Mouse (Mus musculus) macrophage (primary cell): ENCODE data around the gene BC037034. TPM values are rescaled to one million over a fixed set of nuclear protein-coding genes. Genes with fewer than 3 reads are reported as not detected.
A peak's percentile ranks its signal among the peaks of the same experiment; 100 is the strongest.

Experiments
- H3K27ac ChIP-seq: fragments of 350-480 bp; formaldehyde crosslinking; 2 replicates; pipeline ENCODE4 v1.9.0; 2021
- H3K36me3 ChIP-seq: fragments of 350-480 bp; formaldehyde crosslinking; 2 replicates; pipeline ENCODE4 v1.9.0; 2021; ENCODE audit errors: inconsistent target
- H3K4me3 ChIP-seq: fragments of 350-480 bp; formaldehyde crosslinking; 2 replicates; pipeline ENCODE4 v1.9.0; 2021; ENCODE audit errors: inconsistent target
- H3K79me2 ChIP-seq: fragments of 350-480 bp; formaldehyde crosslinking; 2 replicates; pipeline ENCODE4 v1.9.0; 2021; ENCODE audit errors: inconsistent target
- WGBS: methylation state at CpG from one replicate; pipeline ENCODE4 v1.1.7; 2026; ENCODE audit warnings: inconsistent platforms; ENCODE audit not compliant: missing documents; 5-methylcytosine and 5-hydroxymethylcytosine counted together
- polyA plus RNA-seq: library from polyadenylated mRNA; stranded (reverse); fragments of 250-400 nt; gene quantifications from 3 replicates; pipeline ENCODE4 v1.2.4, GENCODE M21; 2018; ENCODE audit warnings: inconsistent platforms

BC037034 gene
- polyA plus RNA-seq, 1 experiment from 2014 or later = 25.8 TPM

- no peaks in the 10 kb centered on the region for H3K79me2 ChIP-seq
- no peak within 1 kb of the TSS for H3K27ac ChIP-seq
- no peaks in the 10 kb centered on the region for H3K36me3 ChIP-seq
- WGBS = 65% methylated on average over 12 of the region's 12 CpGs
- no peak within 1 kb of the TSS for H3K4me3 ChIP-seq
These were observed 8.6 kb upstream of the BC037034 start, which contains the start of gene Gal3st4 for GRCm38 (mm10) chr5:138272409-138272923. TSS of gene Gal3st4 (minus strand) at chr5:138272840.

- H3K4me3 ChIP-seq = no peak overlapping the region
- H3K27ac ChIP-seq = no peak overlapping the region
- WGBS = 58% methylated on average over 3 of the region's 3 CpGs
- H3K79me2 ChIP-seq = no peaks in the 10 kb centered on the region
- no peaks in the 10 kb centered on the region for H3K36me3 ChIP-seq
These were observed 7.4 kb upstream of the BC037034 start for GRCm38 (mm10) chr5:138271232-138271631.

- no peaks in the 10 kb centered on the region for H3K36me3 ChIP-seq
- 89% methylated on average over 3 of the region's 4 CpGs for WGBS
These were observed 5.1 kb upstream of the BC037034 start for GRCm38 (mm10) chr5:138268980-138269379.

GRCm38 (mm10) chr5:138267114-138267513 is 3.3 kb upstream of the BC037034 start:
- H3K79me2 ChIP-seq = peaks cover 12% of the 10 kb centered on the region
- H3K36me3 ChIP-seq = no peaks in the 10 kb centered on the region
- no peak overlapping the region for H3K4me3 ChIP-seq
- H3K27ac ChIP-seq = no peak overlapping the region
- WGBS = 94% methylated on average over 3 of the region's 3 CpGs

More at GRCm38 (mm10) chr5:138268980-138269379, 5.1 kb upstream of the BC037034 start:
- Histone ChIP-seq H3K4me3 (no peak overlapping the region), H3K79me2 (no peaks in the 10 kb centered on the region), H3K27ac (no peak overlapping the region)

GRCm38 (mm10) chr5:138265712-138266111 is 1.9 kb upstream of the BC037034 start:
- Histone ChIP-seq H3K4me3 (no peak overlapping the region), H3K27ac (no peak overlapping the region), H3K36me3 (peaks cover 10% of the 10 kb centered on the region; the same call in 1 of the 2 replicates), H3K79me2 (peaks cover 26% of the 10 kb centered on the region)
- WGBS = 98% methylated on average over 4 of the region's 4 CpGs

- WGBS = 4% methylated on average over 6 of the region's 6 CpGs
- peaks cover 19% of the 10 kb centered on the region for H3K36me3 ChIP-seq
- peak overlapping the region; percentile 60 for H3K4me3 ChIP-seq
- peaks cover 41% of the 10 kb centered on the region for H3K79me2 ChIP-seq
- peak overlapping the region; percentile 58 for H3K27ac ChIP-seq
These were observed 360 bp upstream of the BC037034 start for GRCm38 (mm10) chr5:138264207-138264578.

- peak overlapping the region; percentile 44 for H3K4me3 ChIP-seq
- peaks cover 46% of the 10 kb centered on the region for H3K79me2 ChIP-seq
- peaks cover 23% of the 10 kb centered on the region for H3K36me3 ChIP-seq
- peak overlapping the region; percentile 78 for H3K27ac ChIP-seq
- WGBS = 21% methylated on average over 18 of the region's 18 CpGs
These were observed 1.1 kb downstream of the BC037034 start for GRCm38 (mm10) chr5:138262582-138263240.

- peak overlapping the region; percentile 44; the same call in 1 of the 2 replicates for H3K4me3 ChIP-seq
- 24% methylated on average over 4 of the region's 4 CpGs for WGBS
- H3K79me2 ChIP-seq = peaks cover 46% of the 10 kb centered on the region
- H3K36me3 ChIP-seq = peaks cover 23% of the 10 kb centered on the region
- H3K27ac ChIP-seq = peak overlapping the region; percentile 78
These were observed 1.8 kb downstream of the BC037034 start for GRCm38 (mm10) chr5:138262001-138262400.

- Histone ChIP-seq H3K4me3 (no peak overlapping the region), H3K36me3 (peaks cover 23% of the 10 kb centered on the region), H3K27ac (no peak overlapping the region), H3K79me2 (peaks cover 46% of the 10 kb centered on the region)
- WGBS = 72% methylated on average over 11 of the region's 11 CpGs
These were observed 3.0 kb downstream of the BC037034 start for GRCm38 (mm10) chr5:138260834-138261233.

GRCm38 (mm10) chr5:138260051-138260450 is 3.8 kb downstream of the BC037034 start:
- Histone ChIP-seq H3K79me2 (peaks cover 46% of the 10 kb centered on the region), H3K36me3 (peaks cover 23% of the 10 kb centered on the region), H3K27ac (no peak overlapping the region), H3K4me3 (no peak overlapping the region)
- WGBS = 91% methylated on average over 9 of the region's 10 CpGs

- WGBS = 40% methylated on average over 7 of the region's 7 CpGs
- Histone ChIP-seq H3K36me3 (peaks cover 23% of the 10 kb centered on the region), H3K4me3 (no peak overlapping the region), H3K79me2 (peaks cover 46% of the 10 kb centered on the region), H3K27ac (peak overlapping the region; percentile 91; the same call in 1 of the 2 replicates)
These were observed 4.8 kb downstream of the BC037034 start for GRCm38 (mm10) chr5:138258993-138259392.

GRCm38 (mm10) chr5:138258542-138258941 is 5.3 kb downstream of the BC037034 start:
- Histone ChIP-seq H3K79me2 (peaks cover 46% of the 10 kb centered on the region), H3K27ac (peak overlapping the region; percentile 91), H3K36me3 (peaks cover 23% of the 10 kb centered on the region), H3K4me3 (no peak overlapping the region)
- WGBS = 38% methylated on average over 6 of the region's 6 CpGs

GRCm38 (mm10) chr5:138258078-138258477 is 5.8 kb downstream of the BC037034 start:
- peaks cover 23% of the 10 kb centered on the region for H3K36me3 ChIP-seq
- no peak overlapping the region for H3K4me3 ChIP-seq
- peak overlapping the region; percentile 91 for H3K27ac ChIP-seq
- peaks cover 44% of the 10 kb centered on the region for H3K79me2 ChIP-seq
- WGBS = 50% methylated on average over 3 of the region's 3 CpGs

GRCm38 (mm10) chr5:138257585-138257978 is 6.3 kb downstream of the BC037034 start:
- Histone ChIP-seq H3K36me3 (peaks cover 23% of the 10 kb centered on the region), H3K79me2 (peaks cover 39% of the 10 kb centered on the region; the same call in 1 of the 2 replicates), H3K4me3 (no peak overlapping the region), H3K27ac (peak overlapping the region; percentile 91)
- 42% methylated on average over 4 of the region's 4 CpGs for WGBS

GRCm38 (mm10) chr5:138256966-138257584 is 6.8 kb downstream of the BC037034 start:
- peaks cover 34% of the 10 kb centered on the region; the same call in 1 of the 2 replicates for H3K79me2 ChIP-seq
- peak overlapping the region; percentile 91 for H3K27ac ChIP-seq
- H3K36me3 ChIP-seq = peaks cover 23% of the 10 kb centered on the region
- no peak overlapping the region; the same call in 1 of the 2 replicates for H3K4me3 ChIP-seq
- 4% methylated on average over 10 of the region's 10 CpGs for WGBS
